Mouse (Mus musculus) G1E (cell line): Measurements from ENCODE around the gene Cacna1c.

Experiments
- CTCF ChIP-seq: IDR thresholded peaks from 2 replicates; pipeline ENCODE4 v1.5.1; 2012; ENCODE audit warnings: low read depth, low read length, inconsistent platforms, mixed read lengths
- GATA1 ChIP-seq: IDR thresholded peaks from 2 replicates; pipeline ENCODE4 v1.6.1; 2012; ENCODE audit warnings: borderline replicate concordance, low read length, inconsistent platforms, mixed read lengths
- POLR2AphosphoS5 ChIP-seq: IDR thresholded peaks from 2 replicates; pipeline ENCODE4 v1.6.1; 2012; ENCODE audit warnings: low read depth, low read length, inconsistent platforms; ENCODE audit not compliant: insufficient replicate concordance
- TAL1 ChIP-seq: conservative IDR thresholded peaks from 2 replicates; pipeline ENCODE4 v1.6.1; 2012; ENCODE audit warnings: low read depth, low read length, inconsistent platforms, mixed read lengths

GRCm38 (mm10) chr6:118776459-118776858 is 419.8 kb downstream of the Cacna1c start:
- no peak for TF ChIP-seq CTCF
- TF ChIP-seq GATA1: no peak
- no peak for TF ChIP-seq POLR2AphosphoS5
- TF ChIP-seq TAL1: no peak
